Mouse (Mus musculus) right cerebral cortex, postnatal 10 days (tissue): Measurements from ENCODE around the gene Auts2.
A peak's percentile ranks its signal among the peaks of the same experiment; 100 is the strongest.

Source experiments
- DNase-seq, 2 experiments: peaks; one replicate each; pipeline ENCODE4 v3.0.0; 2021; ENCODE audit warnings: low spot score in 2 of 2

The Auts2 gene

DNA sequence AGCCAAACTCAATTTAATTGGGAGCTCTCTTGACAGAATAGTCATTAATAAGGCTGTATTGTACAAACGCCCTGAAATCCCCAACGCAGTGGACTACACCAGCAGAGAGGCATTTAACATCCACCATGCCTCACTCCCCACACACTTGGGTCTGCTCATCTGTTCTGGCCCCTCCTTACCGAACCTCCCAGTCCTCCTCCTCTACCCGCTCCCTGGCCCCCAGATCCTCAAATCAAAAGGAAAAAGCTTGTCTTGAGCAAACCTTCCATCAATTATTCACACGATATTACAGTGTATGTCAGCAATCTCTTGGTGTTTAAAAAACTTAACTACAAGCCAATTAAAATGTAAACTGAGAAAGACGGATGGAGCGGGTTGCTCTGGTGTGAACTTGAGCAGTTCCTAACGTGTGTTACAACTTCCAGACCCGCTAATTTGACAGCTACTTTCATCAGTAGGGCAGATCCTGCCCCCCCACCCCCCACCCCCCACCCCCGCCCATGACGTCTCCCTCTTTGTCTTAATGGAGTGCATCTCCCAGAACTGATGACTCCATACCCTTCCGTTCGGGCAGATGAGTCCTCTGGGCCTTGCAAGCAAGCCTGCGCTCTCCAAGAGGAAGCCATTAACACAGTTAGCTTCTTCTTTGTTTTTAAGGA, 703.4 kb downstream of the Auts2 start:
- DNase-seq, result no peak

DNA sequence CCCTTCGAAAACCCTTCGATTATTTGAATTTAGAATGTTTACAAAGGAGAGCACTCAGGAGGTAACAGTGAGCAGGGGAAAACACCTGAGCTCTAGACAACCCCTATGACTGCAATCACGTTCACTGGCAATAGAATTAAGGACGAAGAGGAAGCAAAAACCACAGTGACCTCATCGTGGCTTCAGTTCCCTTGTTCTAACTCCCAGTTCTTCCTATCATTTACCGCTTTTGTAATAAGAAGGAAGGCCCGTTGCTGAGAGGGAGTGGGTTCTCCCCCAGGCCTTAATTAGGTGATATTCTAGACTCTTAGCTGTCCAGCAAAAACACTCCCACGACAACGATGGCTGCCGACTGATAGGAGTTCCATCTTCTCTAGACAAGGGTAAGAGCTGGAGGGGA, 704.1 kb downstream of the Auts2 start:
- DNase-seq, result no peak

DNA sequence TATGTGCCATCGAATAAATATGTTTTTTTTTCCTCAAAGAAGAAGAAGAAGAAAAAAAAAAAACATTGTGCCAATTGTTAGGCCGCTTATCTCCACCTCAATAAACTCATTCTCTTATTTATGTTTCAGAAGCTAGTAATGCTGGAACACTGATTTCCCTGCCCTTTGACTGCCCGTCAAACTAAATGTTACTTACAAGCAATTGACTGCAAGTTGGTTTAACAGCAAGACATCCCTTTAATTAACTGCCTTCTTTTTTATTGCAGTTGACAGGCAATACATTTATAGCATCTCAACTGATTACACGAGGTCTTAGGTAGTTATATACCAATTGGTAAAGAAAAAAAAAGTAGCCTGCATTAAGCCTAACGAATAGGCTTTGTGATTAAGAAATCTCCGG, 705.1 kb downstream of the Auts2 start:
- no peak for DNase-seq

DNA sequence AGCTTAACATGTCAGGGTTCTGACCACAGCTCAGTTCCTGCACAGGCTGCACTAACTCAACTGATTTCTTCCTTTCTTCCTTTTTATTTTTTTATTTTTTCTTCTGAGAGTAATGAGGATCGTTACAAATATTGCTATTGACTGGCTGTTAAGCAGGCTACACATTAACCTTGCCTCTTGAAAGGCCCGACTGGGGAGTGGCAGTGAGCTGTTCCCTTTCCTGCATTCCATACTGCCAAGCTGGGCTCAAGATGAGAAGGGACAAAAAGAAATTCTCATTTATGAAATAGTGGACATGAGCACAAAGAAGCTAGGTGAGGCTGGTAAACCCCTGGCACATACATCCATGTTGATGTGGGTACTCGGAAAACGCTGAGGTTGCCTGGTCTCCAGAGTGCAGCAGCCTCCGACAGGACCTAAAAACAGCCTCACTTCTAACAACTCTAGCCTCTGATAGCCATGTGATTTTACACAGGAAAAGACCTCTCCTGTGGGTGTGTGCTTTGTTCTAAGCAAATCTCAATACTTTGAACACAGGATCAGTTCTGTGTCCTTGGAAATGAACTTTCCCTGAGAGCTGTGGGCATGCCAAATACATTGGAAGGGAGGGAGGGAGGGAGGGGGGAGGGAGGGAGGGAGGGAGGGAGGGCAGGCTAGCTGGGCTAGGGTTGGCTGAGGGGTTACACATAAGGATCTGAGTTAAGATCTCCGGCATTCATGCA, 707.0 kb downstream of the Auts2 start:
- no peak for DNase-seq

DNA sequence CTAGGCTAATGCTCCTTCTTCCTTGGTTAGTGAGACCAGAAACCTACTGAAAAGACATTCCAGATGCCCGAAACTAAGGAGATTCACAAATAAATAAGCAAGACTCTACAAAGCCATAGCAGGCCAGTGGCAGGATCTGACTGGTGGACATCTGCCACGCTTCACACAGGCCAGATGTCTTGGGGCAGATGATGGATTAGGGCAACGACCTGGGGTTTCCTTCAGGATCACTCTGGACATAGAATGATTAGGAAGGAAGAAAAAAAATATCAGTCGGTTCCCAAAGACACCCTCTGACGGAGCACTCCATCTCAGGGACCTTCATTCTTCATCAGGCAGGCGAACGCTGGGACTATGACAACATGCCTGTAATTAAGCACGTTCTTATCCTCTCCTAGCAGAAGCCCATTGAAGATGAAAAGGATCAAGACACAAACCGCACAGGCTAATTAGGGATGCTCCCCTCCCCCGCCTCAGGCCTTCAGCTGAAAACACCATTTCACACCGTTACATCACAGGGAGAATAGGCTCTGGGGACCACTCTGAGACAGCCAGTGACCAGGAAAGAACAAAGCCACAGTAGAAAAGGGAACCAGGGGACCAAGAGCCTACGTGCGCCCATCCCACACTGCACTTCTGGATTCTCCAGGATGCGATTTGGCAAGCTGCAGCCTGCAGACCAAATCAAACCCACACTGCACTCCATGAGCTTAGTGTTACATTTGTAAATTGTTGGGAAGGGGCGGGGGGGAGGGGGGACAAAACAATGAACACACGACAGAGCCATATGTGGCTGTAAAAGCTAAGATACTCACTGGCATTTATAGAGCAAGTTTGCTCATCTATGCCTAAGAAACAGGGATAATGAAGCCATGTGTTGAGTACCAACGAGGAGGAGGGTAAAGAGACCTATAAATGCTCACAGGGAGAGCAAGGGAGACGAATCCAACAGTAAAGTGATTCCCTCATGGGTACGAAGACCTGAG, 710.0 kb downstream of the Auts2 start:
- no peak for DNase-seq

DNA sequence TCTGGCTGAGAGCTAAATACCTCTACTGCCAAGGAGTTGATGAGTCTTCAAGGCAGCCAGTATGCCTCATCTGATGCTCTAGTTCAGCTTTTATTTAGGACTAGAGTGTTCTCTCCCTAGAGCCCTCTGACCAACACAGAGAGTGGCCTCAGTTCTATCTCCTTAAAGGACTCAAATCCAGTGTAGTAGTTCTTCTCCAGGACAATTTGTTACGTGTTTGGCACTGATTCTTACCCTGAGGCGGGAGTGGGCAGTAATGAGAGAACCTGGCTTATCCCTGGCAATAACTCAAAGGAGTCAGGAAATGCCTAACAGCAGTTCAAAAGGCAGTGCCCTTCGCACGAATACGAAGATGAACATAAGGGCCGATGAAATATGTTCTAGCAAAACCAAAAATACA, 713.0 kb downstream of the Auts2 start:
- DNase-seq, result no peak

DNA sequence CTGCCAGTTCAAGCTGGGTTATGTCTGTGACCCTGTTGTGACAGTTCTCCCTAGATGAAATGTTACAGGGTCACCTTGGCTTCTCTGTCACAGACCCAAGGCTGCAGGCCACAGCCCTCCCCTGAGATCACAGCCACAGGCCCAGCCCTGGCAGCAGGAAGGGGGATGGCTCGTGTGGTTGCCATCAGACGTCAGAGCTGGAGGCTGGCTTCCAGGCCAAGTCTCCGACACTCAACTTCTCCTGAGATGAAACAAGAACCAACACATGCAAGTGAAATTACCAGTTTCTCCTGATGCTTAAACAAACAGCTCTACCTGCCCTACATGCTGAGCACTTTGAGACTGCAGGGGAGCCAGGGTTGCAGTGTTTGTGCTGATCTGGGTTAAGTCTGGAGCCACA, 713.9 kb downstream of the Auts2 start:
- no peak for DNase-seq

DNA sequence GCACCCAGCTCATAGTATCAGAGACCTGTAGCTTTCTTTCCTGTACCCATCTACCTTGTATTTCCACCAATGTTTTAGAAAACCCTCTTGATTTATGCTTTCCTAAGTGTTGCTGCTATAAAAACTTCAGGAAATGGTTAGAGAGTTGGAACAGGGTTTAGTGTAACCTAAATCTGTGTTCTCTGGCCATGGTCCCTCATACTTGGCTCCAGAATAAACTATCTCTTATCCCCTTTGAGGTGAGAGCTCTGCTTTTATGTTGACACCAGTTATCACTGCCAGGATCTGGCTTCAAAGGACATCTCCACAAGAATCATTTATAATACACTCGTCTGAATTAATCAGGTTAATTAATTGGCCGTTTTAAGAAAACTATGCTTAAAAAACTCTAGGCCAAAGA, 714.5 kb downstream of the Auts2 start:
- no peak for DNase-seq

DNA sequence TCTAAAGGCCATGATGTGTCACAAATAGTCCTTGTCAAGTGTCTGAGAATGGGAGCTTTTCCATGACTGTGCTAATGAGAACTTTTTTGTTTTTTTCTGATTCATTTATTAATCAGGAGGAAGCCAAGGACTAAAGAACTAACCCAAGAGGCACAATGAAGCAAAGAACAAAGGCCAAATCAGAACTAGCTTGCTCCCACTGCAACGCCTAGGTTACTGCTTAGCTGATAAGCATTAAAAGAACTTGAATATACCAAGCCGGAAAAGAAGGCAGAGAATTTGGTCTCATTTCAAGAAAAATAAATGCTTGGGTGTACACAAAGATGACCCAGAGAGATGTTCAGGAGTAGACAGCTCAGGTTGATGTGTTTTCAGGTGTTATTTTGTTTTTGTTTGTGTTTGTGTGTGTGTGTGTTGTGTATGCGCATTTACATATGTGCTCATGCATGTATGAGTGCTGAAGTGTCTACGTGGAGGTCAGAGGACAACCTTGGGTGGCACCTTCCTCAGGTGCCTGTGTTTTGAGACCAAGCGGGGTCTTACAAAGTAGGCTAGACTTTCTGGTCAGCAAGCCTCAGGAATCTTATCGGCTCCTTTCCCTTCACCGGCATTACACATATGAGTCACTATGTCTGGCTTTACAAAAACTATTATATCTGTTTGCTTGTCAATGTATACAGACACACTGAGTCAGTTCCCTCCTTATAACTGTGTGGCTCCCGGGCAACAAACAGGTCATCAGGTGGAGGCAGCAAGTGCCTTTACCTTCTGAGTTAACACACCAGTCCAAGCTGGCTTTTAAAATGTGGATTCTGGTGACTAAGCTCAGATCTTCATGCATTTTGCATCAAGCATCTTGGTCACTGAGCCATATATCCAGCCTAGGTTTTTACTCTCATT, 716.5 kb downstream of the Auts2 start:
- no peak for DNase-seq

DNA sequence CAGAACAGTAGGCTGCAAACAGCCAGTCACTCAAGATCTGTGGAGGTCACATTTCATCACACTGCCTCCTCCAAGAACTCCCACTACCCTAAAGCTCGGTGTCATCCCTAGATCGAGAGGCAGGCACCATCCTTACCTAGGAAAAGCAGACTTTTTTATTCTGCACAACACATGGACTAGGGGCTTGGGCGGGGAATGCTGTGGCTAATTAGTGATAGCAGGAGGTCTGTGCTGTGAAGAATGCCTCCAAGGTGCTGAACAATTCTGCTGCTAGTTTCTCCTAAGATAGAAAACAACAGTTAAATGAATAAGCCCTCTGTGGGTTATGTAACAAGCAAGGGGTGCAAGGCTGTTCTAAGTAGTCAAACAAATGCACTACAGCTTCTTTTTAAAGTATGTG, 717.7 kb downstream of the Auts2 start:
- no peak for DNase-seq

DNA sequence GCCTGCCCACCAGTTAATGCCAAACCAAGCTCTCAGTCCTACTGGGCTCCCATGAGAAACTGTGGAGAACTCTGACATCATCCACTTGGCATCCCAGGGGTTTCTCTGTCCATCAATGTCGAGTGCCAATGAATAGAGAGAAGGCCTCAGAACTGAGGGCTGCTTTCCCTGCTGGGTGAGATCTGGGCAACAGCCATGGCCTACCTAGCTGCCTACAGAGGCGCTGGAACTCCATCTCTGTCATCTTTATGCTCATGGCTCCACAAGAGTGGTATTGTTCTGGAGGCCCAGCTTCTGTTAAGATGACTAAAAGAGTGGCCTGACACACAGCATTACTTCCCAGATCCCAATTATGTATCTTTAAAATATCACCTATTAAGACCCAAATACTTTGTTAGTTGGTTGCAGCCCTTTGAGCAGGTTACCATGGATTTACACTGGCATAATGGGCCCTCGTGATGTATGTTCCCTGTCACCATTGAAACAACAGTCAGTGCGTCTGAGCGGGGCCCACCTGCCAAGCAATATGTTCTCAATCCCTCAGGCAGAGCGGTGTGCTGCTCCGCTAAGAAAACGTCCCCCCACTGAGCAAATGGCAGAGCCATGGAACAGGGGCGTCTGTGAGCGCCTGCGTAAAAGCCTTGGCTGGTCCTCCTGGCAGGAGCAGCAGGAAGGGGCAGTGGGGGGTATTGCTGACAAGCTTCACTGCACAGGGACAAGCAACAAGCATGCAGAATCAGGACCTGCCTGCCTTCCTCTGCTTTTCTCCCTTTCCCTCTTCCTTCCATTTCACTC, 718.8 kb downstream of the Auts2 start:
- peak; percentile 62 to 66 for DNase-seq

DNA sequence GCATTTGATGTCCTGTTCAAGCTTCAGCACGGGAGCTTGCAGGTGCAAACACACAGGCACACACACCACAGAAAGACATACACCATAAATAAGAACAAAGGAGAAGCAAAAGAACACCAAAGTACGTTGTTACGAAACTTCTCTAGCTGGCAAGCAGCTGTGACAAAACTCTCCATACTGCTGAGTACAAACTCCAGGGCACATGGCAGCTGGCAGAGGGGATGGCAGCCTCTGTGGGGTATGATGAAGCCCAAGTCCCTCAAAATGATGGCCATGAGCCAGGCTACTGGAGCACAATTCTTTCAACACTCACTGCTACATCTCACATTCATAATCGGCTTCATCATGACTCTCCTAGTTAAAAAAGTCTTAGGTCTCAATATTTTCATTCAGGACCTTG, 721.7 kb downstream of the Auts2 start:
- DNase-seq, result no peak

DNA sequence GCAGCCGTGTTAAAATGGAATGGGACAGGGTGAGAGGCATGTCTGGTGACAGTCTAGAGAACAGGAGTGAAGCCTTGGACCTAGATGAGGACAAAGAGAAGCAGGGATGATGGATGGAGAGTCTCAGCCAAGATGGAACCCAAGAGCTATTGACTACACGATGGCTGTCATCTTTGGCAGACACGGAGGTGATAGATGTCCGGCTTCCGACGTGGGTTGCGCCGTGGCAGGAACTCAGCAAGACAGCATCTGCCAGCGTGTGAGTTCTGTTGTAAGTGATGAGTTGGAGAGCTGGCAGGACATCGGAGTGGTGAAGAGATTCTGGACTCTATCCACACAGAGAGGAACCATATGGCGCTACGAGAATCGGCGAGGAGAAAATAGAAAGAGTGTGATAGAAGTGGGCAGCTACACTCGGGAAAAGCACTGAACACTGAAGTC, 723.9 kb downstream of the Auts2 start:
- DNase-seq, result peak; percentile 74 to 87

DNA sequence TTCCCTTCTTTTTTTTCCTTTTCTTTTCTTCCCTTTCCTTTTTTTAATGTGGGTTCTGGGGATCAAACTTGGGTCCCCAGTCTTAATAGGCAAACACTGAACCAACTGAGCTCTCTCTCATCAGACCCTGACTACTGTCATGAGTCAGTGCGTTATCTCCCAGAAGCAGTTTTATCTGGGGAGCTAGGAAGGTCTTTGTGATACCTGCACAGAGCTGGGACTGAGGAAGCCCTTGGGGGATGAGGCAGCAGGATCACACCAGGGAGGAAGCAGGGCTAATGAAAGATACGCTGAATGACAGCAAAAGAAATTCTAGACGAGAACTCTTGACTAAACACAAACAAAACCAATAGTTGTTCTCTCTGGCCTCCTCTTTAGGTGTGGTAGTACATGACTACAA, 727.6 kb downstream of the Auts2 start:
- DNase-seq, result no peak

DNA sequence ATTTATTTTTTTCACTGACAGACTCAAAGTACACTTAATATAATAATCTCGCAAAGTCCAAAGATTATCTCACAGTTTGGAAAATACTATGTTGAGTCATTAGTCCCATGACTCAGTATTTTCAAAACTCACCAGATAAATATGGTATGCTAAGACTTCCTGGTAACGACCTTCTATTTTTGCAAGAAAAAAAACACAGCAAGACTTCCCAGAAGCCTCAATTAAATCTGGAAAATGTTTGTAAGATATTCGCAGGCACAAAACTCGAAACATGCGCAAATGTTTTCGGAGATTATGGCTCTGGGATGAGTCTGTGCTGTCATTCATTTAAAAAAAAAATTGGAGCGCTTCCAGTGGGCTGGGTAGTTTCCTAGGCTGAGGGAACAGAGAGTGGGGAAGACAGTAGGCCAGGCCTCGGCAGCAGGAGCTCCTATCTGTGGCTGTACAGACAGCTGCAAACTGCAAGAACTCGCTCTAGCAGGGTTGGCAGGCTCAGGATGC, 728.6 kb downstream of the Auts2 start:
- peak in 1 of 2 experiments; percentile 63 for DNase-seq

DNA sequence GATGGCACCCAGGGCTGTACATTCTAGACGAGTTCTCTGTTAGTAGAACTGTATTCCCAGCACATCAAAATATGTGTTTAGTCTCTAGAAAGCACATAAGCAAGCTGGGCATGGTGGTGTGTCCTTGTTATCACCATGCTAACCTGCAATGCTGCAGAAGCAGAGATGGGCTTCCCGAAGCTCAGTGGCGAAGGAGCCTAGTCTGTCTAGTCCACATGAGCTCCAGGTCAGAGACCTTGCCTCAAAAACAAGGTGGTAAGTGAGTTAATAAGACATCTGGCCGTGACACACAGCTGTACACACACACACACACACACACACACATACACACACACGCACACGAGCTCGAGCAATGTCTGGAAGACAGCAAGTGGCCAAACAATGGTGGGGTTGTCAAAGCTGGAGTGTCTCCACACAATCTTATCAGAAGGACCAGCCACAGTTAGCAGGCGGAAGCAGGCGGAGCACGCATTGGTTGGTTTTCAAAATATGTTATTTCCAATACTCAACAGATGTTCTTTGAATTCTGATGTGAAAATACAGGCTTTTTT, 729.1 kb downstream of the Auts2 start:
- no peak for DNase-seq

DNA sequence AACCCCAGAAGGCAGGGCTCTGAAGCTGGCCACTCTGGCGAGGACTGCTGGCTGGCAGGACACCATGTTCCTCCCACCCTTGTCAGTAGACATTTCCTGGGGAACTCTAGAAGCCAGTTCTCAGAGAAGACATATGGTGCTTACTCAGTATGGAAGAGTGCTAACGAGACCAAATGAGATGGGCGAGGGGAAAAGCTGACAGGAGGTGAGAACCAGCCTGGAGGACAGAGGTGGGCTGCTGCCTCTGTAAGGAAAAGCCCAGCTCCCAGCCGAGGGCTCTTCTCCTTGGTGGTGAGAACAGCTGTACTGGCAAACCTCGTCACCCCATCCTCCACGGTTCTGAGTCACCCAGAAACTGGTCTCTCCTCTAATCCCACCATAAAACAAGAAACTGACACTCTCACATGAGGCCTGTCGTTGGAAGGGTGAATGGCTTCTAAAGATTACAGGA, 729.8 kb downstream of the Auts2 start:
- peak; percentile 47 to 64 for DNase-seq

DNA sequence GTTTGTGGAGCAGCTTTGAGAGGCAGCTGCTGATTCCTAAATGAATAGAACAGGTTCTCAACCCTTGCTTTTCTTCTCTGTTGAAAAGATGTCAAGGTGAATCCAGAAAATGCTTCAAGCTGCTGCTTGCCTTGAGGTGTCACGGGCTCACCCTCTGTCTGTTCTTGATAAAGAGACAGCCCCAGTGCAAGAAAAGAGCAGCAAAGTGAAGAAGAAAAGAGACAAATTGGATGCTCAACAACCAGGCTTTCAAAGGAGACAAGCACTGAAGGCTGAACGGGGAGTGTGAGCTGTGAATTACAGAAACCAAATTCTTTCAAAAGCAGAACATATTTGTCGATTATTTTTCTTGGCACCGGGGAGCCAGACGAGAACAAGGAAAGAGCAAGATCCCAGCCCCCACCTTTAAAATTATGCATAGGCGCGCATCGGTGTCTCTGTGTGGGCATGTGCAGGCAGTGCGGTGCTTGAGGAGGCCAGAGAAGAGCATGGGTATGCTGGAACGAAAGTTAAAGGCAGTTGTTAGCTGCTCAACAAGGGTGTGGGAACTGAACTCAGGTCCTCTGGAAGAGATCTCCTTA, 730.6 kb downstream of the Auts2 start:
- no peak for DNase-seq

DNA sequence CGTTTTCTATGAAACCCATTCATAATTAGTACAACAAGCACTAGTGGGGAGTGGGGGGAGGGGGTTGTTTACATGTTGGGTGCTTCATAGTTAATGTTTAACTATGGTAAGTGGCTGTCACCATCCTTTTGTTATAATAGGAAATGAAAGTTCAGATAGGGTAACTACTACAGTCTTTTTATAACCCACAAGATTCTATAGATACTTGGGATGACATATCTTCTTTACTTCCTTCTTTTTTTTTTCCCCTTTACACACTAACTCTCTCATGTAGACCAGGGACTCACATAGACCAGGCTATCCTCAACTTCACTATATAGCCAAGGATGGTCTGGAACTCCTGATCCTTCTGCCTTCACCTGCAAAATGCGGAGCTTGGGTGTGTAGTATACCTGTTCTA, 736.8 kb downstream of the Auts2 start:
- no peak for DNase-seq

DNA sequence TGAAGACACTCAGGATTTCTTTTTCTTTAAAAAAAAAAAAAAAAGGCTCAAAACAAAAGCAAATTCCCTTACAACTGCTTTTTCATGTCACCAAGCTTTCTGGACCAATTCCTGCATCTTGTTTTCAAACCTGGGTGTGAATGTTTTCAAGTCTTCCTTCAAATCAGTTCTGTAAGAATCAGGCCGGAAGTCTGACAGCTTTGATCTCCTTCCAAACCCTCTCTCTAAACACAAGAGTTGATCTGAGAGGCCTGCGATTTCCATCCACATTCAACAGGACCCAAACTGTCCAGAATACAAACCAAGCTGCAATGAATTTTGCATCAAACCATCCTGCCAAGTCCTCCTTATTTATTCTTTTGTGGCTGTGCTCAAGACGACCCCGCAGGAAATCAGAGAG, 737.9 kb downstream of the Auts2 start:
- peak in 1 of 2 experiments; percentile 68 for DNase-seq
